Mouse (Mus musculus) NIH3T3 (cell line): ENCODE measurements around the gene Ndufv2.

Source experiments
- DNase-seq: peaks from one replicate; pipeline ENCODE4 v3.0.0-alpha.2; 2012; ENCODE audit warnings: low read depth

Ndufv2 gene

GRCm38 (mm10) chr17:66101380-66102330 lies at the start of gene Ndufv2:
Ndufv2 (minus strand) TSS chr17:66101559.
- DNase-seq, result peak; percentile 100

GRCm38 (mm10) chr17:66131212-66131611 lies 29.9 kb upstream of the Ndufv2 start:
- no peak for DNase-seq

- no peak for DNase-seq
Observed at GRCm38 (mm10) chr17:66130371-66130770, 29.0 kb upstream of the Ndufv2 start.

- peak; percentile 35 for DNase-seq
Observed at GRCm38 (mm10) chr17:66125211-66125610, 23.9 kb upstream of the Ndufv2 start.

GRCm38 (mm10) chr17:66123816-66124610 lies 22.7 kb upstream of the Ndufv2 start:
- peak; percentile 41 for DNase-seq

GRCm38 (mm10) chr17:66123066-66123815 lies 21.9 kb upstream of the Ndufv2 start, which contains the start of gene Ddx11:
Ddx11 (plus strand) TSS chr17:66123520.
- DNase-seq, result peak; percentile 97

GRCm38 (mm10) chr17:66120701-66121100 lies 19.3 kb upstream of the Ndufv2 start:
- peak; percentile 25 for DNase-seq

- no peak for DNase-seq
Observed at GRCm38 (mm10) chr17:66118991-66119390, 17.6 kb upstream of the Ndufv2 start.

GRCm38 (mm10) chr17:66112166-66112565 lies 10.8 kb upstream of the Ndufv2 start:
- no peak for DNase-seq

GRCm38 (mm10) chr17:66111402-66111959 lies 10.1 kb upstream of the Ndufv2 start, which contains the start of gene Washc1:
Washc1 (plus strand) TSS chr17:66111545.
- peak; percentile 93 for DNase-seq

- peak; percentile 60 for DNase-seq
Observed at GRCm38 (mm10) chr17:66110746-66111145, 9.4 kb upstream of the Ndufv2 start.

- no peak for DNase-seq
Observed at GRCm38 (mm10) chr17:66108198-66108597, 6.8 kb upstream of the Ndufv2 start.

GRCm38 (mm10) chr17:66107466-66107865 lies 6.1 kb upstream of the Ndufv2 start:
- DNase-seq, result no peak

- peak; percentile 88 for DNase-seq
Observed at GRCm38 (mm10) chr17:66106601-66107267, 5.4 kb upstream of the Ndufv2 start.

- DNase-seq, result no peak
Observed at GRCm38 (mm10) chr17:66104076-66104475, 2.7 kb upstream of the Ndufv2 start.

GRCm38 (mm10) chr17:66100566-66101379 lies 586 bp downstream of the Ndufv2 start:
- DNase-seq, result no peak

- no peak for DNase-seq
Observed at GRCm38 (mm10) chr17:66092664-66093063, 8.7 kb downstream of the Ndufv2 start.

- no peak for DNase-seq
Observed at GRCm38 (mm10) chr17:66092065-66092464, 9.3 kb downstream of the Ndufv2 start.

- no peak for DNase-seq
Observed at GRCm38 (mm10) chr17:66091392-66091791, 10.0 kb downstream of the Ndufv2 start.

- DNase-seq, result peak; percentile 64
Observed at GRCm38 (mm10) chr17:66090251-66090650, 11.1 kb downstream of the Ndufv2 start.
